Mouse (Mus musculus): ENCODE results near the gene Cdkn2a. TPM values are rescaled to one million over a fixed set of nuclear protein-coding genes. Genes with fewer than 3 reads are reported as not detected.

The Cdkn2a gene
- total RNA-seq (2017): not detected in 3 replicates

DNA sequence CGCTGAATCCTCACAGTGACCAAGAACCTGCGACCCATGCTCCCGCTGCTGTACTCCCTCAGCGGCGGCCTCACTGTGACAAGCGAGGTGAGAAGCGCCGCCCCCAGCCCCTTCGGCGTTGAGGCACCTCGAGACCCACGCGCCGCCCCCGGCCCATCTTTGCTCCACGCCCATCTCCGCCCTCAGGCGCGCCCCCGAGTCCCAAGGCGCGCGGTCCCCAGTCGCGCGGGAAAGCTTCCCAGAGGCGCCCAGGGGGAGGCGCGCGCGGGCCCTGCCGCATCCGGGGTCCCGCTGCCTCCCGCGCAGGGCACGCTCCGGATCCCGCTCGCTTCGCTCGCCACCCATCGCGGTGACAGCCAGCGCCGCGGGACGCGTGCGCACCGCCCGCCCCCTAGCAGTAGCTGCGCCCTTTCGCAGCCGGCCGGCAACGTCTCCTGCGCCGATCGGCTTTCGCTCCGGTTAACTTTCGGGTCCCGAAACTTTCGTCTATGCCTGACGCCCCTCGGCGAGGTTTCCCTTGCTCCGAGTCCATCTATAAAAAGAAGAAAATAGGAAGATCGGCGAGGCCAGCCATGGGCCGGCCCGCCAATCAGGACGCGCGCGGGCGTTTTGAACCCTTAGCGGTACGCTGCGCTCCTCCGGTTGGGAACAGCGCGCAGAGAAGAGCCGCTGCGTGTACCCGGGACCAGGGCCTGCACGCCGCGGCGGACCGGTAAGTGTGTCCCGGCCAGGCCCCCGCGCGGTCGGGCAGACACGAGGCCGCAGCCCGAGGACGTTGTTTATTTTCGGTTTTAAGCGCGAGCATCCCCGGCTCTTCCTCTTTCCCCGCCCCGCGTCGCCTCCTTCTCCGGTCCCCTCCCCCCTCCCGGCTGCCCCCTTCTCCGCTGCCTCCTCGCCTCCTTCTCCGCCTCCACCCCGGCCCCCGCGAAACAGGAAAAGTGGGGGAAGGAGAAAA is at the start of gene Cdkn2a:
TSS of gene Cdkn2a (minus strand) at position 168 of the 955 bp plus-strand sequence.
- no peak for ATAC-seq (replicated peaks; ENCODE audit: insufficient number of reproducible peaks, low FRiP score, low TSS enrichment, poor library complexity, severe bottlenecking)

GRCm38 (mm10) chr4:89313461-89313860 is 19.0 kb upstream of the Cdkn2a start:
- ATAC-seq (replicated peaks; ENCODE audit: insufficient number of reproducible peaks, low FRiP score, low TSS enrichment, poor library complexity, severe bottlenecking): no peak

- peak; percentile 81 for ATAC-seq (replicated peaks; ENCODE audit: insufficient number of reproducible peaks, low FRiP score, low TSS enrichment, poor library complexity, severe bottlenecking)
Measured at GRCm38 (mm10) chr4:89310491-89311254, 16.2 kb upstream of the Cdkn2a start, which contains the start of gene Cdkn2b. Gene Cdkn2b (minus strand): TSS chr4:89311039.

GRCm38 (mm10) chr4:89309996-89310395 is 15.5 kb upstream of the Cdkn2a start:
- no peak for ATAC-seq (replicated peaks; ENCODE audit: insufficient number of reproducible peaks, low FRiP score, low TSS enrichment, poor library complexity, severe bottlenecking)

DNA sequence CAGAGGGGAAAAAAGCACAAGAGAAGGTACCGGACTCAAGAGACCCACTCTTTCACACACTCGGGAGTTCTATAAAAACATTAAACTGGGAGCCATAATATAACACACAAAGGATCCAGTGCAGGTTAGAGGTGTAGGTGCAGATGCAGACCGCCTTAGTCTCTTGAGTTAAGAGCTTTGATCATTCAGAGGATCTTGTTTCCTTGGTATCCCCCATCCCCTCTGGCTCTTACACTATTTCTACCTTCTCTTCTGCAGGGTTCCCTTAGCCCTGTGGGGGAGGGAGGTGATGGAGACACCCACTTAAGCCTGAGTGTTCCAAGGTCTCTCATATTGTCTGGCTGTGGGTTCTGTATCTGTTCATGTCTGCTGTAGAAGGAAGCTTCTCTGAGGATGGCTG is 13.5 kb upstream of the Cdkn2a start:
- no peak for ATAC-seq (replicated peaks; ENCODE audit: insufficient number of reproducible peaks, low FRiP score, low TSS enrichment, poor library complexity, severe bottlenecking)

- no peak for ATAC-seq (replicated peaks; ENCODE audit: insufficient number of reproducible peaks, low FRiP score, low TSS enrichment, poor library complexity, severe bottlenecking)
Measured at GRCm38 (mm10) chr4:89306798-89307365, 12.4 kb upstream of the Cdkn2a start.

- ATAC-seq (replicated peaks; ENCODE audit: insufficient number of reproducible peaks, low FRiP score, low TSS enrichment, poor library complexity, severe bottlenecking): no peak
Measured at GRCm38 (mm10) chr4:89305691-89306090, 11.2 kb upstream of the Cdkn2a start.

DNA sequence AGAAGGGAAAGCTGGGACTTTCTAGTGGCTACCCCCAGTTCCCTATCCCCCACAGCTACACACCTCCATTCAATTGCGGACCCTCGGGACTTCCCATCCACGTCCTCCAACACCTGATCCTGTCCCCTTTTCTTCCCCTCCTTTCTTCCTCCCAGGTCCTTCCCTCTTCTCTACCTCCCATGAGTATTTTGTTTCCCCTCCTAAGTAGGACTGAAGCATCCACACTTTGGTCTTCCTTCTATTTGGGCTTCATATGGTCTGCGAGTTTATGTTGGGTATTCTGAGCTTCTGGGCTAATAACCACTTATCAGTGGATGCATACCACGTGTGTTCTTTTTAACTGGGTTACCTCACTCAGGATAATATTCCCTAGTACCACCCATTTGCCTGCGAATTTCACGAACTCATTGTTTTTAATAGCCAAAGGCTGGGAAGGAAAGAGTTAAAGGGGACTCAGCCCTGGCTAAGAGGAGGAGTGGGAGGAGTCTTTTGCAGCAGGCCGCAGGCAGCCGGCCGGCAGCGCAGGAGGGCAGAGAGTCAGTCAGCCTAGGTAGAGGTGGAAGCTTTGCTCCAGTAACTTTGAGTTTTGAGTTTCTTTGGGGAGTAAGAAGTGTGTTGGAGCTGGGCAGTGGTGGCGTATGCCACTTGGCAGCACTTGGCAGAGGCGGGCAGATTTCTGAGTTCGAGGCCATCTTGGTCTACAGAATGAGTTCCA is 9.0 kb upstream of the Cdkn2a start:
- no peak for ATAC-seq (replicated peaks; ENCODE audit: insufficient number of reproducible peaks, low FRiP score, low TSS enrichment, poor library complexity, severe bottlenecking)

DNA sequence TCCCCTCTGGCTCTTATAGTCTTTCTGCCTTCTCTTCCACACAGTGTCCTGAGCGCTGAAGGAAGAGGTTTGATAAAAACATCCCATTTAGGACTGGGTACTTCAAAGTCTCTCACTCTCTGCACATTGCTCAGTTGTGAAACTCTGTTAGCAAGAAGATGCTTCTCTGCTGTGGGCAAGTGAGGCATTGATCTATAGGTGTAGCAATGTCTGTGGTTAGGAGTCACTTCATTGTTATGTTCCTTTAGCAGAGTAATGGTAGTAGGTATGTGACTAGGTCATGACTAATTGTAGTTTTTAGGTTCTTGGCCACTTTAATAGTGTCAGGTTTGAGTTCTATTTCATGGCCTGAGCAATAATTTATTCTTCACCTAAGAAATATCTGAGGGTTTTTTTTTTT is 7.7 kb upstream of the Cdkn2a start:
- ATAC-seq (replicated peaks; ENCODE audit: insufficient number of reproducible peaks, low FRiP score, low TSS enrichment, poor library complexity, severe bottlenecking): no peak

GRCm38 (mm10) chr4:89299721-89300120 is 5.3 kb upstream of the Cdkn2a start:
- no peak for ATAC-seq (replicated peaks; ENCODE audit: insufficient number of reproducible peaks, low FRiP score, low TSS enrichment, poor library complexity, severe bottlenecking)

DNA sequence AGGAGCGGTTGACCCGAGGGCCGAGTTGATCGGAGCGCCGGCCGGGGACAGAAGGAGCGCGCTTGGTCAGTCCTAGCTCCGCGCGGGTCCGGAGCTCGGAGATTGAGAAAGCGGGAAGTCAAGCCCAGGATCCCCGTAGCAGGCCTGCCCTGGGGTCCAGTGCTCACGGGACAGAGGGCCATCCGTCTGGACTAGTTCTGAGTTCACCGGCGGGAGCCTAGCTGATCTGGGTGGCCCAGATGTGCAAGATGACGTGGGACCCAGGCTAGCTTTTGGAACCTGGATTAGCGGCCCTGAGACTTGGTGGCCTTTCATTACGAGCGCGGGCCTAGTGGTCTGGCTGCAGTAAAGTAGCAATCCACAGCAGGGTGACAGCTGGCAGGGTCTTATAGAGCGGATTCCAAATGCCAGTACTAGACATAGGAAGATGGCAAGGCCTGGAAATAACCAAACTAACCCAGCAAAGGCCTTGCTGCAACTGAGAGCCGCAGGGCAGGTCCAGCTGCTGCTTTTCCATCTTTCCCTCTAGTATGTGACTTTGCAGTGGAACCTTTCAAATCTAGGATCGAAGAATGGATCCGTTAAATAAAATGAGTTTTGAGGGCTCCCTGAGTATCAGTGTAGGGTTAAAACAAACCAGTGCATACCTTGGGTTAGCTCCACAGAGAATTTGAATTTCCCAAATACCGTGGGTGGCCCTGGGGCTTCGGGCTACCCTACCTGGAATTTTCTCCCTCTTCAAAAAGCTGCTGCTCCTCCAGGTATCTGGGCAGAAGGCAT is 1.2 kb upstream of the Cdkn2a start:
- peak; percentile 40; the same call in 1 of the 2 replicates for ATAC-seq (replicated peaks; ENCODE audit: insufficient number of reproducible peaks, low FRiP score, low TSS enrichment, poor library complexity, severe bottlenecking)

GRCm38 (mm10) chr4:89294091-89294485 is 365 bp downstream of the Cdkn2a start:
- ATAC-seq (replicated peaks; ENCODE audit: insufficient number of reproducible peaks, low FRiP score, low TSS enrichment, poor library complexity, severe bottlenecking): 0 out of 2 replicates have a peak, but pooled peaks have one; percentile 13

DNA sequence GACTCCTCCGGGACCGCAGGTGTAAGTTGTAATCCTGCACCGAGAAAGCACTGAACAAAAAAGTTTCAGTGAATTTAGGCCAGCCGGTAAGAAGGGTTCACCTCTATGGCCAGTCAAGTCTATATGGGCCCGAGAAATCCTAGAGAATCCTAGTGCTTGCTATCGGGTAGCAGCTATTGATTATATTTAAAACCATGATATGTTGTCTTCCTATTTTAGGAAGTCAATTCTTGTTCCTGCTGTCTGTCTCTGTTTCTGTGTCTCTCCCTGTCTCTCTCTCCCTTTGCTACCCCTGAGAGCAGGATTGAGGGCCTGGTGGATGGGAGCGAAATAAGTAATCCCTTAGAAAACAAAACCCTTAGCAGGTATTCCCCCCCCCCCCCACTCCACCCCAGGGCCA is 937 bp downstream of the Cdkn2a start:
- ATAC-seq (replicated peaks; ENCODE audit: insufficient number of reproducible peaks, low FRiP score, low TSS enrichment, poor library complexity, severe bottlenecking): no peak

DNA sequence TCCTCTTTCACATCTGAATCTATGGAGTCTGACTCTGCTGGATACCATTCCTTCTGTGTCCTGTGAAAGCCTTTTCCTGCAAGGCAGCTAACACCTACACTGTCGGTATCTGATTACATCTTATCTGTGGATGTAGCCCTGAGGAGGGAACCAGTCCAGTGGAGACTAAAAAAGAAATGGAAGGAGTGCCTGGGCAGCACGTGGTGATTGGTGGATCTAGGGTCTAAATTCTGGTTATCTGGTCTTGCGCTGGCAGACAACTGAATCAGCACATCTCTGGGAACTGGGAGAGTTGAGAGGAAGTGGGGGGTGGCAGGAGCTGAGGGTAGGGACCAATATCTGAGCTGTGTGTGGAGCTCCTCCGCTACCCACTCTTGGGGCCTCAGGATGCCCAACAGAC is 5.4 kb downstream of the Cdkn2a start:
- ATAC-seq (replicated peaks; ENCODE audit: insufficient number of reproducible peaks, low FRiP score, low TSS enrichment, poor library complexity, severe bottlenecking): no peak

DNA sequence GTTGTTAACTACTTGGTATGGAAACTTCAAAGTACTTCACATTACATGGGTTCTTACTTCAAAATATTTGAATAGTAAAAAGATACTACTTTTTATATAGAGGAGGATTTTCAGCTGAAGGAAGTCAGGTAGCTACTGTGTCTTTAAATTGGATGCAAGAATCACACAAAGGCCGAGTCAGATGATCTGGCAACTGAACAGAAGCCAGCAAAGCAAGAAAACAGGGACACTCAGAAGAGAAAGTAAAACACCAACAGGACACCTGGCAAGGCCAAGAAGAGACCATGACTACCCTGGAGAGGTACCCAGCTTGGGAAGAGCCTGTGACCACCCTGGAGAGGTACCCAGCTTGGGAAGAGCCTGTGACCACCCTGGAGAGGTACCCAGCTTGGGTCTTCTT is 7.9 kb downstream of the Cdkn2a start:
- no peak for ATAC-seq (replicated peaks; ENCODE audit: insufficient number of reproducible peaks, low FRiP score, low TSS enrichment, poor library complexity, severe bottlenecking)

- ATAC-seq (replicated peaks; ENCODE audit: insufficient number of reproducible peaks, low FRiP score, low TSS enrichment, poor library complexity, severe bottlenecking): no peak
Measured at GRCm38 (mm10) chr4:89285688-89286087, 8.8 kb downstream of the Cdkn2a start.

- ATAC-seq (replicated peaks; ENCODE audit: insufficient number of reproducible peaks, low FRiP score, low TSS enrichment, poor library complexity, severe bottlenecking): no peak
Measured at GRCm38 (mm10) chr4:89282661-89283060, 11.8 kb downstream of the Cdkn2a start.

- peak; percentile 35; the same call in 1 of the 2 replicates for ATAC-seq (replicated peaks; ENCODE audit: insufficient number of reproducible peaks, low FRiP score, low TSS enrichment, poor library complexity, severe bottlenecking)
Measured at GRCm38 (mm10) chr4:89282036-89282566, 12.4 kb downstream of the Cdkn2a start.

Measured in monocyte, adult 5-6 weeks (primary cell).